Mouse (Mus musculus): ENCODE measurements around the gene Pax1. TPM values are rescaled to one million over a fixed set of nuclear protein-coding genes. Genes with fewer than 3 reads are reported as not detected.

Pax1 gene
- polyA plus RNA-seq, 1 experiment from 2014 or later, result not detected

DNA sequence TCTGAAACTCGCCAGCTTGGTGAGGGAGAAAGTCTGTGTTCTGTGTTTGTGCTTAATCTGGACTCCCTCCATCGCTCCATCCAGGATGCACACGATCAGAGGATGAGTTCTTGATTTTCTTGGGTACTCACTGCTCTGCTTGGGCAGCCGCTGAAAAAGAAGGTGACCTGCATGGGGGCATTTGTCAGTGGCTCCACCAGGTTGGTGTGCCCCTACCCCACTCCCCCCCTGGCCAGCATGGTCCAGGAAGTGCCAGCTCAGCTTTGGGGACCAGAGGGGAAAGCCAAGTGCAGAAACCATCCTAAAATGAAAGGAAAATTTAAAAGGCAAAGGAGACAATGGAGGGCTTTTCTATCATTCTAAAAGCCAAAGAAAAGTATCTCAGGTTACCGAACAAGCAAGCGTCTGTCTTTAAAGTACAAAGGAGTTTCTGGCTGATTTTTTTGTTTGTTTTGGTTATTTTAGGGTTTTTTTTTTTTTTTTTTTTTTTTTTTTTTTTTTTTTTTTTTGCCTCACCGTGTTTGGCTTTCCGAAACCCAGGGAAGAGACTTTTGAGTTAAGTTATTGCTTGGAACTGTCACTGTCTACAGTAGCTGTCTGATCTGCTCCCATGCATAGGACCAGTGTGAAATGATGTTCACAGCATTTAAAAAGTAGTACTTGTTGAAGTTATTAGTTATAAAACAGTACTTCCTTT is 13.4 kb downstream of the Pax1 start:
- no peak overlapping the region for H3K27ac ChIP-seq (ENCODE audit: low read depth)
- H3K9me3 ChIP-seq (ENCODE audit: control insufficient read depth, low read length), result no peaks in the 10 kb centered on the region
- ATAC-seq (replicated peaks; ENCODE audit: low FRiP score, low TSS enrichment, low read depth) (no peak), DNase-seq (ENCODE audit: low spot score) (no peak)
- no peak overlapping the region for H3K4me3 ChIP-seq (ENCODE audit: low read depth, low read length)
- H3K4me1 ChIP-seq (replicated peaks; ENCODE audit: control insufficient read depth, insufficient read depth, low read length), result no peaks in the 10 kb centered on the region
- H3K27me3 ChIP-seq (replicated peaks; ENCODE audit: control insufficient read depth, insufficient read depth, low read length), result peaks cover 83% of the 10 kb centered on the region
- WGBS, result 9% methylated on average over 8 of the region's 8 CpGs
- H3K36me3 ChIP-seq (ENCODE audit: control insufficient read depth, insufficient read depth, low read length), result no peaks in the 10 kb centered on the region
- H3K9ac ChIP-seq (ENCODE audit: low read length), result no peak overlapping the region
- H3K4me2 ChIP-seq (ENCODE audit: low read length), result no peak overlapping the region

DNA sequence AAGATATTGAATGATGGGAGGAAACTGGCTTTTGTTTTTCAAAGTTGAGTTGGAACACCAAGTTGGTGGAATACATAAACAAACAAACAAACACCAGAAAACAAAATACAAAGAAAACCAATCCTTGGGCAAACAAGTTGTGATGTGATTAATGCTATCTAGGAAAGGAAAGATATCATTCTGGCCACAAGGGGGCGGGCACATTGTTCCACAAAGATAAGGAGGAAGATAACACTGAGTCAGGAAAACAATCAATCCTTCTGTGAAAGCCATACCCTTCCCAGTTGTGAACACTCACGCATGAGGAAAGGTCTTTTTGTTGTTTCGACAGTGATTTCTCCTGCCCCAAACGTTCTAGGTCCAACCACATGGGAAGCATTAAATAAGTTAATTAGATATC is 17.2 kb downstream of the Pax1 start:
- H3K36me3 ChIP-seq (ENCODE audit: control insufficient read depth, insufficient read depth, low read length), result no peaks in the 10 kb centered on the region
- H3K9me3 ChIP-seq (ENCODE audit: control insufficient read depth, low read length), result no peaks in the 10 kb centered on the region
- WGBS, result 13% methylated on average over 4 of the region's 4 CpGs
- no peak overlapping the region for H3K4me2 ChIP-seq (ENCODE audit: low read length)
- H3K4me1 ChIP-seq (replicated peaks; ENCODE audit: control insufficient read depth, insufficient read depth, low read length), result no peaks in the 10 kb centered on the region
- peaks cover 47% of the 10 kb centered on the region for H3K27me3 ChIP-seq (replicated peaks; ENCODE audit: control insufficient read depth, insufficient read depth, low read length)
- no peak overlapping the region for H3K27ac ChIP-seq (ENCODE audit: low read depth)
- H3K4me3 ChIP-seq (ENCODE audit: low read depth, low read length), result no peak overlapping the region
- no peak for DNase-seq (ENCODE audit: low spot score)
- H3K9ac ChIP-seq (ENCODE audit: low read length), result no peak overlapping the region
- ATAC-seq (replicated peaks; ENCODE audit: low FRiP score, low TSS enrichment, low read depth), result no peak

DNA sequence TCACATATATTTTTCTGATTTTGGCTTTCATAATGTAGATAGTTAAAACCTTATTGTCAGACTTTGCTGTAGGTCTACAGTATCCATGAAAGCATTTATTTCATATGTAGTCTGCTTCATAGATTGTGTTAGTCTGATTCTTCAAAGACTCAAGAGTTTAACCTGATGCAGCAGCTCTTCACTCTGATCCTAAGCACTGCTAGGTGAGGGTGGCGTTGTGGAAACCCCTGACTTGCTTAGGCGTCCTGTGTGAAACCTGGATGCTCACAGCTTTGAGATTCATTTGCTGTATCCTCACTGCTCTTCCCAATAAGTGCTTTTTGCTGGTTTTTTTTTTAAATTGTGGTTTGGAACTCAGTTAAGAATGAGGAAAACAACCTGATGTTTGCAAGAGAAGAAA is 21.6 kb downstream of the Pax1 start:
- WGBS, result 79% methylated on average over 2 of the region's 2 CpGs
- ATAC-seq (replicated peaks; ENCODE audit: low FRiP score, low TSS enrichment, low read depth) (no peak), DNase-seq (ENCODE audit: low spot score) (no peak)
- Histone ChIP-seq H3K9me3 (ENCODE audit: control insufficient read depth, low read length) (no peaks in the 10 kb centered on the region), H3K27ac (ENCODE audit: low read depth) (no peak overlapping the region), H3K4me2 (ENCODE audit: low read length) (no peak overlapping the region), H3K36me3 (ENCODE audit: control insufficient read depth, insufficient read depth, low read length) (no peaks in the 10 kb centered on the region), H3K9ac (ENCODE audit: low read length) (no peak overlapping the region), H3K4me3 (ENCODE audit: low read depth, low read length) (no peak overlapping the region), H3K27me3 (replicated peaks; ENCODE audit: control insufficient read depth, insufficient read depth, low read length) (peaks cover 5% of the 10 kb centered on the region), H3K4me1 (replicated peaks; ENCODE audit: control insufficient read depth, insufficient read depth, low read length) (no peaks in the 10 kb centered on the region)

DNA sequence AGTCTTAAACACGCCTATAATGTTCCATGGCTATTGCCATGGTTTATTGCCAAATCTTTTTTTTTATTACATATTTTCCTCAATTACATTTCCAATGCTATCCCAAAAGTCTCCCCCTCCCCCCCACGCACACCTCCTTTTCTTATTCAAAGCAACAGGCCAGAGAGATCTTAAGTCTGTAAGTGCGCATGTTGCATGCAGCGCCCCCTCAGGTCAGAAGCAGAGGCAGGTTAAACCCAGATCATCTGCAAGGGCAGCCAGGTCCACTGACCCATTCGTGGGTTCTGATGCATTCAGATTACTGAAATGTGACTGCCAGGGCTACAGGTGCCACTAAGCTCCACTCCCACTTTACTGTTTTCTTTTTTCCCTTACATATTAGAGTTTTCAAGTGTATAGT is 25.2 kb downstream of the Pax1 start:
- Histone ChIP-seq H3K4me1 (replicated peaks; ENCODE audit: control insufficient read depth, insufficient read depth, low read length) (no peaks in the 10 kb centered on the region), H3K4me2 (ENCODE audit: low read length) (no peak overlapping the region), H3K27me3 (replicated peaks; ENCODE audit: control insufficient read depth, insufficient read depth, low read length) (no peaks in the 10 kb centered on the region), H3K4me3 (ENCODE audit: low read depth, low read length) (no peak overlapping the region), H3K9me3 (ENCODE audit: control insufficient read depth, low read length) (no peaks in the 10 kb centered on the region), H3K27ac (ENCODE audit: low read depth) (no peak overlapping the region), H3K36me3 (ENCODE audit: control insufficient read depth, insufficient read depth, low read length) (no peaks in the 10 kb centered on the region), H3K9ac (ENCODE audit: low read length) (no peak overlapping the region)
- no peak for DNase-seq (ENCODE audit: low spot score)
- WGBS, result 53% methylated on average over 5 of the region's 5 CpGs
- no peak for ATAC-seq (replicated peaks; ENCODE audit: low FRiP score, low TSS enrichment, low read depth)

DNA sequence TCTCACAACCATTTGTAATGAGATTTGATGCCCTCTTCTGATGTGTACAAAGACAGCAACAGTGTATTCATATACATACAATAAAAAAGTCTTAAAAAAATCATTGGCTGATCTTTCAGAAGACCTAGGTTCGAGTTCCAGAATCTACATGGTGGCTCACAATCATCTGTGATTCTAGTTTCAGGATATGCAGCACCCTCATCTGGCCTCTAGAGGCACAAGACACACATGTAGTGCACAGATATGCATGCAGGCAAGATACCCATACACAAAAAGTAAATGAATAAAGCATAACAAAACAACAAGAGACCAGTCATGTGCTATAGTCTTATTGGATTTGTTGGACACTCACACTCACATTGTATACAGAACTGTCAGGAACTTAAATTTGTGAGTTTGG is 47.6 kb downstream of the Pax1 start:
- H3K27ac ChIP-seq (ENCODE audit: low read depth), result no peak overlapping the region
- H3K9ac ChIP-seq (ENCODE audit: low read length), result no peak overlapping the region
- H3K36me3 ChIP-seq (ENCODE audit: control insufficient read depth, insufficient read depth, low read length), result no peaks in the 10 kb centered on the region
- H3K4me1 ChIP-seq (replicated peaks; ENCODE audit: control insufficient read depth, insufficient read depth, low read length), result no peaks in the 10 kb centered on the region
- no peaks in the 10 kb centered on the region for H3K9me3 ChIP-seq (ENCODE audit: control insufficient read depth, low read length)
- ATAC-seq (replicated peaks; ENCODE audit: low FRiP score, low TSS enrichment, low read depth), result no peak
- H3K27me3 ChIP-seq (replicated peaks; ENCODE audit: control insufficient read depth, insufficient read depth, low read length), result no peaks in the 10 kb centered on the region
- 66% methylated on average over 1 of the region's 1 CpGs for WGBS
- no peak for DNase-seq (ENCODE audit: low spot score)
- no peak overlapping the region for H3K4me2 ChIP-seq (ENCODE audit: low read length)
- no peak overlapping the region for H3K4me3 ChIP-seq (ENCODE audit: low read depth, low read length)

DNA sequence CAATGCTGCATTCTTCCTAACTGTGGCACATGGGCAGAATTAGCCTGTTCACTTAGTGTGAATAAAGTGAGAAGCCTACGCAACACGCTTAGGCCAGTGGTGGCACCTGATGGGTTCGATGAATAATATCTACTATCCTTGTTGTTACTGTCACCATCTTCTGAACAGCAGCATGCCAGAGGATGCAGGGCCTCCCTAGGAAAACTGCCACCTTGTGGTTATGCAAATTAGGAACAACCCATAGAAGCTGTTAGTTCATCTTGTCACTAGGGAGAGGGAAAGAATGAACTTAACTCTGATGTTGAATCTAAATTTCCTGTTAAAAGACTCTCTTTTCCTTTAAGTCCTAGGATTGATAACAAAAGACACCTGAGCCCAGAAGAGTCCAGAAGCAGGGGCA is 53.3 kb downstream of the Pax1 start:
- 90% methylated on average over 3 of the region's 3 CpGs for WGBS
- ATAC-seq (replicated peaks; ENCODE audit: low FRiP score, low TSS enrichment, low read depth) (no peak), DNase-seq (ENCODE audit: low spot score) (no peak)
- no peaks in the 10 kb centered on the region for H3K9me3 ChIP-seq (ENCODE audit: control insufficient read depth, low read length)
- no peak overlapping the region for H3K27ac ChIP-seq (ENCODE audit: low read depth)
- H3K9ac ChIP-seq (ENCODE audit: low read length), result no peak overlapping the region
- no peaks in the 10 kb centered on the region for H3K36me3 ChIP-seq (ENCODE audit: control insufficient read depth, insufficient read depth, low read length)
- no peaks in the 10 kb centered on the region for H3K4me1 ChIP-seq (replicated peaks; ENCODE audit: control insufficient read depth, insufficient read depth, low read length)
- H3K4me2 ChIP-seq (ENCODE audit: low read length), result no peak overlapping the region
- no peaks in the 10 kb centered on the region for H3K27me3 ChIP-seq (replicated peaks; ENCODE audit: control insufficient read depth, insufficient read depth, low read length)
- no peak overlapping the region for H3K4me3 ChIP-seq (ENCODE audit: low read depth, low read length)

DNA sequence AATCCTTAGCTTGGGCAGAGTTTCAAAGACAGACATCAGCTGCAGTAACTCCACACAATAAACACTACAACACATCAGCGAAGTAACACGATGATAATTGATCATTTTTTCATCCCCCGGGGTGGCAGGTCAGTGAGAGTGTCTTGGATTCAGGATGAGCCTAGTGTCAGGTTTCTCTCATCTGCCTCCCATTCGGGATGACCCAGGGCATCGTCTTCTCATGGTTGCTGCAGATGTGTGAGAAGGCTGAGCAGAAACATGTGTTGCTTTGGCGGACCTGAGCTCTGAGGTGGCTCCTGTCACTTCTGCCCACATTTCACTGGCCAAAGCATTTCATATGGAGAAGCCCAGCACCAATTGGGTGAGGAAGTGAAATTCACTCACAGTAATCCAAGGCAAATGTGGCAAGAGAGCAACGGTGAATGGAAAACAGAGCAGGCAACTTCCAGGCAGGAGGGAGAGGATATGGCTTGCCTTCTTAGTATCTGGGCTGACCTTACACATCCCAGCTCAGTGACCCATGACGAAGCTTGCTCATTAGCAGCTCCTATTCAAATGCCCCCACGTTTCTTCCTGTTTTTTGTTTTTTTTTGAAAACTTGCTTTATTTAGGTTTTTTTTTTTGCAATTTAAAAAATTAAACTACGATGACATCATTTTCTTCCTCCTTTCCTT is 63.0 kb downstream of the Pax1 start:
- no peak for ATAC-seq (replicated peaks; ENCODE audit: low FRiP score, low TSS enrichment, low read depth)
- H3K27me3 ChIP-seq (replicated peaks; ENCODE audit: control insufficient read depth, insufficient read depth, low read length), result no peaks in the 10 kb centered on the region
- H3K4me1 ChIP-seq (replicated peaks; ENCODE audit: control insufficient read depth, insufficient read depth, low read length), result no peaks in the 10 kb centered on the region
- H3K9me3 ChIP-seq (ENCODE audit: control insufficient read depth, low read length), result no peaks in the 10 kb centered on the region
- DNase-seq (ENCODE audit: low spot score), result no peak
- no peak overlapping the region for H3K27ac ChIP-seq (ENCODE audit: low read depth)
- no peak overlapping the region for H3K4me2 ChIP-seq (ENCODE audit: low read length)
- H3K36me3 ChIP-seq (ENCODE audit: control insufficient read depth, insufficient read depth, low read length), result no peaks in the 10 kb centered on the region
- 52% methylated on average over 10 of the region's 10 CpGs for WGBS
- no peak overlapping the region for H3K4me3 ChIP-seq (ENCODE audit: low read depth, low read length)
- no peak overlapping the region for H3K9ac ChIP-seq (ENCODE audit: low read length)

DNA sequence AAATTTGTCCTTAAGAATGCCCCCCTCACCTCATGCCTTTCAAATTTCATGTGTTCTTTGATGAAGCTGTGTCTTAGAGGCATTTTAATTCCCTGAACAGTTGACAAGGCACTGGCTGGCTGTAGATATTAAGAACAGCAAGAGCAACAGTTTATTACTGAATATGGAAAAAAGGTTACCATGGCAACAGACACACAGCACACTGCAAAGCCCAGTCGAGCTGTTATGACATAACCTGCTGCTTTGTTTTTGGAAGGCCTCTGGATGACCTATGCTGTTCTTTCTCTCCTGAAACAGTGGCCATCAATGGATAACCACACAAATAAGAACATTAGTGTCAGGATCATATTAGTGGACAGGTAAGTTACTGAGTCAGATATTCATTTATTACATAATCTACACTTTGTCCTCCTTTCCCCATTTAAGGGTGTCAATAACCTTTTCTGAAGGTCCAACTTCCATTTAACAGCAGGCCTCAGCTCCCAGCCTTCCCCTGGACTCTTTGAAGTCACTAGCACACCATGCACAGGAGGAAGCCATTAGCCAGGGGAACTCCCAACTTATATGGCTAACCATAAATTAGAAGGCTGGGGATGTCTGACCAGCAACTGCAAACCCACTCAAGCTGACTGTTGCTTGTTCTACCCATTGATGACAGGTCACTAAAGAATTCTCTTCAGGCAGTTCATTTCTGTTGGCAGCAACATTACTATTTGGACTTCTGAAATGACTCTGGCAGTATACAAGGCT is 68.1 kb downstream of the Pax1 start:
- Histone ChIP-seq H3K9ac (ENCODE audit: low read length) (no peak overlapping the region), H3K4me2 (ENCODE audit: low read length) (no peak overlapping the region), H3K4me1 (replicated peaks; ENCODE audit: control insufficient read depth, insufficient read depth, low read length) (no peaks in the 10 kb centered on the region), H3K27me3 (replicated peaks; ENCODE audit: control insufficient read depth, insufficient read depth, low read length) (no peaks in the 10 kb centered on the region), H3K9me3 (ENCODE audit: control insufficient read depth, low read length) (no peaks in the 10 kb centered on the region), H3K36me3 (ENCODE audit: control insufficient read depth, insufficient read depth, low read length) (no peaks in the 10 kb centered on the region), H3K27ac (ENCODE audit: low read depth) (no peak overlapping the region), H3K4me3 (ENCODE audit: low read depth, low read length) (no peak overlapping the region)
- WGBS, result 16% methylated on average over 1 of the region's 1 CpGs
- DNase-seq (ENCODE audit: low spot score) (no peak), ATAC-seq (replicated peaks; ENCODE audit: low FRiP score, low TSS enrichment, low read depth) (no peak)

Data from intestine, embryonic 14.5 days (tissue).